Mouse (Mus musculus) CH12.LX (cell line): ENCODE results near the gene Cyp3a44.
"Not testable (repeated sequence)": the region's sequence is repeated elsewhere in the genome, so short reads cannot be mapped to it uniquely, and the experiment has no call there.

Source experiments
- CTCF ChIP-seq, 2 experiments: IDR thresholded peaks in 1 of 2; conservative IDR thresholded peaks in 1 of 2; 2 replicates each; pipeline ENCODE4 v1.5.1; 2011 to 2012; ENCODE audit warnings: low read depth in 2 of 2, low read length in 2 of 2, improper control_type of control experiment in 1 of 2, inconsistent platforms in 1 of 2, mild to moderate bottlenecking in 1 of 2, moderate library complexity in 1 of 2
- EP300 ChIP-seq: IDR thresholded peaks from 2 replicates; pipeline ENCODE4 v1.6.1; 2011; ENCODE audit warnings: low read length, improper control_type of control experiment
- ETS1 ChIP-seq: conservative IDR thresholded peaks from 2 replicates; pipeline ENCODE4 v1.6.1; 2012; ENCODE audit warnings: low read depth, mild to moderate bottlenecking, inconsistent platforms, low read length, improper control_type of control experiment, moderate library complexity
- GABPA ChIP-seq: IDR thresholded peaks from 2 replicates; pipeline ENCODE4 v1.6.1; 2012; ENCODE audit warnings: low read depth, low read length, improper control_type of control experiment, inconsistent platforms; ENCODE audit not compliant: insufficient replicate concordance
- MAX ChIP-seq: IDR thresholded peaks from 2 replicates; pipeline ENCODE4 v1.6.1; 2011; ENCODE audit warnings: low read length, improper control_type of control experiment
- POLR2A ChIP-seq: IDR thresholded peaks from 2 replicates; pipeline ENCODE4 v1.6.1; 2011; ENCODE audit warnings: low read depth, mild to moderate bottlenecking, improper control_type of control experiment, low read length
- RAD21 ChIP-seq: IDR thresholded peaks from 2 replicates; pipeline ENCODE4 v1.6.1; 2011; ENCODE audit warnings: low read depth, mild to moderate bottlenecking, low read length, improper control_type of control experiment, moderate library complexity
- SMC3 ChIP-seq: IDR thresholded peaks from 2 replicates; pipeline ENCODE4 v1.6.1; 2011; ENCODE audit warnings: low read depth, low read length, improper control_type of control experiment
- TCF12 ChIP-seq: IDR thresholded peaks from 2 replicates; pipeline ENCODE4 v1.6.1; 2014; ENCODE audit warnings: low read depth, mild to moderate bottlenecking, inconsistent platforms, low read length, improper control_type of control experiment
- UBTF ChIP-seq: IDR thresholded peaks from 2 replicates; pipeline ENCODE4 v1.6.1; 2012; ENCODE audit warnings: low read depth, mild to moderate bottlenecking, inconsistent platforms, low read length, improper control_type of control experiment, moderate library complexity
- ZNF384 ChIP-seq: IDR thresholded peaks from 2 replicates; pipeline ENCODE4 v1.6.1; 2012; ENCODE audit warnings: low read depth, low read length, improper control_type of control experiment, inconsistent platforms

GRCm38 (mm10) chr5:145805796-145806195 lies at the start of gene Cyp3a44:
- not testable (repeated sequence) for TF ChIP-seq GABPA; TCF12; MAX; CTCF (conservative IDR thresholded peaks at IDR 0.05 in 1 of 2, IDR thresholded peaks at IDR 0.05 in 1 of 2; ENCODE audit: low read depth in 2 of 2, low read length in 2 of 2); ZNF384; POLR2A; ETS1; SMC3; UBTF; EP300; RAD21
